Mouse (Mus musculus) ES-Bruce4 (cell line): ENCODE results near the gene Inka2. TPM values are rescaled to one million over a fixed set of nuclear protein-coding genes. Genes with fewer than 3 reads are reported as not detected.
"Not testable (repeated sequence)": the region's sequence is repeated elsewhere in the genome, so short reads cannot be mapped to it uniquely, and the experiment has no call there.

ENCODE experiments used
- H3K27ac ChIP-seq: 2 replicates; pipeline ENCODE4 v1.5.1; 2012; ENCODE audit warnings: low read length, inconsistent platforms; ENCODE audit not compliant: insufficient read depth
- H3K27me3 ChIP-seq: 2 replicates; pipeline ENCODE4 v1.6.1; 2012; ENCODE audit warnings: mild to moderate bottlenecking, low read length, inconsistent platforms; ENCODE audit not compliant: control insufficient read depth, poor library complexity, insufficient read depth, severe bottlenecking
- H3K36me3 ChIP-seq: 2 replicates; pipeline ENCODE4 v1.6.1; 2012; ENCODE audit warnings: inconsistent platforms, mild to moderate bottlenecking, low read length, moderate library complexity; ENCODE audit not compliant: control insufficient read depth, poor library complexity, insufficient read depth, severe bottlenecking
- H3K4me1 ChIP-seq: one replicate; pipeline ENCODE4 v1.8.1; 2011; ENCODE audit warnings: low read length; ENCODE audit not compliant: control insufficient read depth, insufficient read depth
- H3K4me3 ChIP-seq: 2 replicates; pipeline ENCODE4 v1.5.1; 2011; ENCODE audit warnings: low read depth, mild to moderate bottlenecking, low read length
- H3K9ac ChIP-seq: 2 replicates; pipeline ENCODE4 v1.6.1; 2012; ENCODE audit warnings: low read depth, mild to moderate bottlenecking, inconsistent platforms; ENCODE audit not compliant: poor library complexity, severe bottlenecking
- H3K9me3 ChIP-seq: replicated peaks from 2 replicates; pipeline ENCODE4 v1.6.1; 2012; ENCODE audit warnings: mild to moderate bottlenecking, low read length, inconsistent platforms; ENCODE audit not compliant: control insufficient read depth, poor library complexity, insufficient read depth, severe bottlenecking
- CTCF ChIP-seq: IDR thresholded peaks from one replicate; pipeline ENCODE4 v1.8.1; 2011; ENCODE audit warnings: low read depth, low read length
- EP300 ChIP-seq: IDR thresholded peaks from 2 replicates; pipeline ENCODE4 v1.6.1; 2011; ENCODE audit warnings: low read depth, low read length; ENCODE audit not compliant: insufficient read depth
- POLR2A ChIP-seq: IDR thresholded peaks from one replicate; pipeline ENCODE4 v1.8.1; 2011; ENCODE audit warnings: low read length; ENCODE audit not compliant: insufficient read depth
- polyA plus RNA-seq: library from polyadenylated mRNA; stranded (reverse); fragments of >200 nt; gene quantifications from 2 replicates; pipeline ENCODE4 v1.2.4, GENCODE M21; 2011; ENCODE audit warnings: low read depth; ENCODE audit not compliant: missing spikeins, insufficient read depth, insufficient read length

Gene Inka2
- polyA plus RNA-seq, 1 experiment, result 4.3 TPM

DNA sequence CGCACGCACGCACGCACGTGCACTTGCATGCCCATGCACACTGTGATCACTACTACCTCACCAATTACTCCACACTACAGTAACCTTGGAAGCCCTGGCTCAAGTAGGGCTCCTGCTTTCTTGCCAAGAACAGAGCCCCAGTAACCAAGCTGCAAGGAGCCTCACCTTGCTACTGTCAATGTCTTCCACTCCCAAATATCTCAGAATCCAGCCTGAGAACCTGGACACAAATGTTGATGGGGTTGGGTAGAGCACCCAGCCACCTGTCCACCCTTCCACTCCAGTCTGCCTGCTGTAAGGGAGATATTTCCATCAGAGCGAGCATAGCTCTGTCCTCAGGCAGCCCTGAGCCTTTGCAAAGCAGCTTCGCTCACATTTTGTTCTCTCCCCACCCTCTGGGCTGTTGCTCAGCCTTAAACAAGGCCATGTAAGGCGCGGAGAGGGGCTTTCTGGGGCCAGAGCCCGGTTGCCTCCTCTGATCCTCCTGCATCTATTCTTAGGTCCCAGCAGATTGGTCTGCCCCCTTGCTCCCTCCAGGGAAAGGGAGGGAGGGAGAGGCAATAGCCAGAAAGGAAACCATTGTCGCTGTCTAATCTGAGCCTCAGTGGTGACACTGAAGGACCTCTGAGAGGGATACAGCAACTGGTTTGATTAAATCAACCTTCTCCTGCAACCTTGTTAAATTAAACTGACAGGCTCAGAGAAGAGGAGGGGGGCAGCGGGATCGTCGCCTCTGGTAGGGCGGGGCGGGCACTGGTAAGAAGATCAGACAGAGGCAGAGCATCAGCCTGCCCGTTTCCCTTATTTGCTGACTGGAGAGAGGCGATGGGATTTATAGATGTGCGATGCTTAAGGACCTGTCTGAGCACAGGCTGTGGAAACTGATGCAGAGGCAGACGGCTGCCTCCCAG lies 8.7 kb upstream of the Inka2 start:
- Histone ChIP-seq H3K27ac (no peak overlapping the region), H3K4me3 (no peak overlapping the region), H3K9ac (no peak overlapping the region), H3K27me3 (no peaks in the 10 kb centered on the region), H3K36me3 (no peaks in the 10 kb centered on the region), H3K4me1 (no peaks in the 10 kb centered on the region), H3K9me3 (no peaks in the 10 kb centered on the region)
- no peak for TF ChIP-seq POLR2A
- no peak for TF ChIP-seq CTCF
- no peak for TF ChIP-seq EP300

DNA sequence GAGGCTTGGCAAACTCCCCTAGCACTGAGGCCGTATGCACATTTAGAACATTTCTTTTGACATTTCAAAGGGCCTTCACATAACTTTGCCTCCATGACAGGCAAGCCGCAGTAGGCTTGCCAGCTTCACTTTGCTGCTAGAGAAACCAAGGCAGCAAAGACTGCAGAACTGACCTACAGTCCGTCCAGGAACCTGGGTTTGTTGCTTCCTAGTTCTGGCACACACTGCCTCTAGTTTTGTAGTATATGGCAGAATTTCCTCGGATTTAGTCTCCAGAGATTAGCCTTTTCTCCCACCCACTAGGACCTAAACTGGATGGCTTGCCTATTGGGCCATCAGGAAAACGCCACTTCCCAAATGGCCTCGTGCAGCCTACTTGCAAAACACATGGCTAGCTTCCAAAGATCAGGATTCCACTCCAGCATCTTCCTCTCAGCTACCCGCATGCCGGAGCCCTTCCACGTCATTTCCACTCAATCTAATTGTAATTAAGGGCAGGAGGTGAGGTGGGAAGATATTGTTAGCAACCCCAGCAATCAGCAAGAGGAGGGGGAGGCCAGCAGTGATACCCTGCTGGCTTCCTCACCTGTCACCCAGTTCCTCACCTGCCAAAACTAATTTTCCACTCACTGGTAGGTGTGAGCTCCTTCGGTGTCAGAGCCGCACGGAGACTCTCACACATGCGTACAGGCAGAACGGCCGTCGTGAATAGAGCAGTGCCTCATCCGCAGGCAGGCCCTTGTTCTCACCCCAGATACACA lies 7.8 kb upstream of the Inka2 start:
- Histone ChIP-seq H3K9me3 (no peaks in the 10 kb centered on the region), H3K4me3 (no peak overlapping the region), H3K27ac (no peak overlapping the region), H3K9ac (no peak overlapping the region), H3K4me1 (no peaks in the 10 kb centered on the region), H3K36me3 (no peaks in the 10 kb centered on the region), H3K27me3 (no peaks in the 10 kb centered on the region)
- no peak for TF ChIP-seq POLR2A
- no peak for TF ChIP-seq EP300
- no peak for TF ChIP-seq CTCF

DNA sequence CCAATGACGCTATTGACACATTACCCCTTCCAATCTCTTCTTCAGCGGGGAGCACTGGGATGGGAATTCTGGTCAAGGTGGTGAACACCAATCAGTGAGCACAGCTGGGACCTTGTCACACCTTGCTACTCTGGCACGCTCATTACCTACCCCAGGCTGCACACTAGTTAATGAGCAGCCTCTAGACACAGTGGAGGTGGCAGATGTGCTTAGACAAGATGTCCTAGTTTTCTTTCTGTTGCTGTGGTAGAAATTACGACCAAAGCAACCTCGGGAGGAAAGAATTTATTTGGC lies 7.3 kb upstream of the Inka2 start:
- H3K4me1 ChIP-seq, result no peaks in the 10 kb centered on the region
- H3K27me3 ChIP-seq, result no peaks in the 10 kb centered on the region
- H3K9ac ChIP-seq, result no peak overlapping the region
- no peaks in the 10 kb centered on the region for H3K36me3 ChIP-seq
- no peak overlapping the region for H3K4me3 ChIP-seq
- no peak for TF ChIP-seq CTCF
- H3K9me3 ChIP-seq, result no peaks in the 10 kb centered on the region
- no peak overlapping the region for H3K27ac ChIP-seq

DNA sequence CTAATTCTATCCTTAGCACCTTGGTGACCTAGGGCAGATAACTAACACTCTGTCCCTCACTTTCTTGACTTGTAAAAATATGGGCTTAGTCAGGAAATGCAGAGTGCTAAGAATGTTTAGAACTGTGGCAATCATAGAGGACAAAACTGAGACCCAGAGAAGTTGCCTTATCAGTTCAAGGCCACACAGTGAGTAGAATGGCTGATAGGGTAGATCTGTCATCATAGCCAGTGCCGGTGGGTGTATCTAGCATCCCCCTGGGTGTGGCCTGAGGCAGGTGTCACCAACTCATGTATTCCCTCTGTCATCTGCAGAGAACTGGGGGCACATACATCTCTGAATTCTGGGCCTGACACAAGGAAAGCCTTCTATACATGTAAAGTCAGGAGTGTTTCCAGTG lies 6.1 kb upstream of the Inka2 start:
- Histone ChIP-seq H3K36me3 (no peaks in the 10 kb centered on the region), H3K4me1 (no peaks in the 10 kb centered on the region), H3K27me3 (no peaks in the 10 kb centered on the region), H3K9ac (no peak overlapping the region), H3K27ac (no peak overlapping the region), H3K4me3 (no peak overlapping the region), H3K9me3 (no peaks in the 10 kb centered on the region)
- no peak for TF ChIP-seq CTCF
- TF ChIP-seq POLR2A, result no peak
- no peak for TF ChIP-seq EP300

DNA sequence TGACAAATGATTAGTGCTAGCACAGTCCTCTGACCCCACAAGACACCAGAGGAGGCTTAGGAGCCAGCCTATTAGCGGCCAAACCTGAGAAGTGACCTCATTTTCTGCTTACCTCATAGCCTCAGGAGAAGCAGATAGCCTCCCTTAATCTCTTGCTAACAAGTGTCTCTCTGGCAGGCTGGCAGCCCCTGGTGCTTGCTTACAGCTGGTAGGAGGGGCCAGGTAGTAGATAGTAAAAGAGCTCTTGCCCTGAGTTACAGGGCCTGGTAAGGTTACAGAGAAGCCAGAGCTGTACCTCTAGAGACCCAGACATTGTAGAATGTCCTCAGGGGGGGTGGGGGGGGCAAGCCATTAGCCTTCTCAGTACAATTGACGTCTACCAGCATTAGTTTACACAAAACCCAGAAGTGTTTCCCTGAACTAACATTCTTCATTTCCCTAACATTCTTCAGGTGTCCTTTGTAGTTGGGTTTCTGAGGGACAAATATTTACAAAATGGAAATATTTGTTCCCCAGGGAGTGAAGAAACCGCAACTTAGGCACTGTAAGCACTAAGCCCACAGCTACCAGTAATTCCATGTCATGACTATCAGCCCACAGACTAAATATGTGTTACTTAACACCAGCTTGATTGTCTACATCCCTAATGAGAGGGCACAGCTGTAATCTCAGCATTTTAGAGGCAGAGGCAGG lies 5.0 kb upstream of the Inka2 start:
- Histone ChIP-seq H3K9ac (no peak overlapping the region), H3K4me1 (no peaks in the 10 kb centered on the region), H3K36me3 (no peaks in the 10 kb centered on the region), H3K27me3 (no peaks in the 10 kb centered on the region), H3K27ac (no peak overlapping the region), H3K9me3 (no peaks in the 10 kb centered on the region), H3K4me3 (no peak overlapping the region)
- TF ChIP-seq EP300 (no peak), CTCF (no peak), POLR2A (no peak)

DNA sequence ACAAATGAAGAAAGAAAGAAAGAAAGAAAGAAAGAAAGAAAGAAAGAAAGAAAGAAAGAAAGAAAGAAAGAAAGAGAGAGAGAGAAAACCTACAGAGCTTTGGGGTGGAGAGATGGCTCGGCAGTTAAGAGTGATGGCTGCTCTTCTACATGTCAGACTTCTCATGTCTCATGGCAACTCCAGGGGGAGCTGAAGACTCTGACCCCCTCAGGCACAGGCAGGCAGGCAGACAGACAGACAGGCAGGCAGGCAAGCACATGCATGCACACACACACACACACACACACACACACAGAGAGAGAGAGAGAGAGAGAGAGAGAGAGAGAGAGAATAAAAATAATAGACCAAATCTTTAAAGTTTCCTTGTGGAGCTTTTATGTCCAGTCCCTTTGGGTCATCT lies 3.6 kb upstream of the Inka2 start:
- H3K27me3 ChIP-seq, H3K27ac ChIP-seq, H3K36me3 ChIP-seq, H3K4me3 ChIP-seq, H3K9ac ChIP-seq, H3K4me1 ChIP-seq, H3K9me3 ChIP-seq: not testable (repeated sequence)
